ENCODE assay signal across 19 mouse cellular contexts in genomic region chr11:90306067-90306466, GRCm38 (mm10).
"Had no signal": no experiment of that assay in that cellular context is flagged by ENCODE, and none has a peak within 500 bp of the region (broad histone marks: within the 10 kb centered on the region; RNA-seq: fewer than 3 reads in every experiment).

No protein-coding gene starts in this region.

- H3K9ac ChIP-seq: liver, embryonic 15.5 days; liver, postnatal 0 days; lung, embryonic 15.5 days; midbrain, embryonic 12.5 days; neural tube, embryonic 13.5 days; neural tube, embryonic 15.5 days; stomach, embryonic 15.5 days had no signal

- H3K27ac ChIP-seq: liver, embryonic 15.5 days; lung, embryonic 15.5 days; macrophage; midbrain, embryonic 12.5 days; neural tube, embryonic 13.5 days; neural tube, embryonic 15.5 days; stomach, embryonic 15.5 days; stomach, postnatal 0 days had no signal

- H3K27me3 ChIP-seq: liver, embryonic 15.5 days; lung, embryonic 15.5 days; midbrain, embryonic 12.5 days; neural tube, embryonic 13.5 days; neural tube, embryonic 15.5 days; stomach, embryonic 15.5 days had no signal

- H3K36me3 ChIP-seq: liver, embryonic 15.5 days; lung, embryonic 15.5 days; midbrain, embryonic 12.5 days; neural tube, embryonic 13.5 days; neural tube, embryonic 15.5 days; stomach, embryonic 15.5 days had no signal

- H3K4me2 ChIP-seq: liver, embryonic 15.5 days; lung, embryonic 15.5 days; midbrain, embryonic 12.5 days; neural tube, embryonic 13.5 days; neural tube, embryonic 15.5 days; stomach, embryonic 15.5 days had no signal

- H3K9me3 ChIP-seq: liver, embryonic 15.5 days; lung, embryonic 15.5 days; midbrain, embryonic 12.5 days; neural tube, embryonic 13.5 days; neural tube, embryonic 15.5 days; stomach, embryonic 15.5 days had no signal

- ATAC-seq: liver, postnatal 0 days; lung, postnatal 0 days had no signal

- DNase-seq: liver, postnatal 0 days; lung, adult 2 months; lung, postnatal 14 days; lung, postnatal 36 days; midbrain, embryonic 14.5 days; right cerebral cortex, postnatal 14 days; thymus, adult 2 months; thymus, postnatal 25 days; thymus, postnatal 4 days had no signal

- H3K4me1 ChIP-seq: liver, embryonic 15.5 days; lung, embryonic 15.5 days; megakaryocyte, embryonic 14.5 days; midbrain, embryonic 12.5 days; neural tube, embryonic 13.5 days; neural tube, embryonic 15.5 days; stomach, embryonic 15.5 days had no signal

- H3K4me3 ChIP-seq: liver, embryonic 15.5 days; lung, embryonic 15.5 days; megakaryocyte, embryonic 14.5 days; midbrain, embryonic 12.5 days; neural tube, embryonic 13.5 days; neural tube, embryonic 15.5 days; stomach, embryonic 15.5 days had no signal
